Mouse (Mus musculus): ENCODE measurements around the gene Jsrp1.

DNA sequence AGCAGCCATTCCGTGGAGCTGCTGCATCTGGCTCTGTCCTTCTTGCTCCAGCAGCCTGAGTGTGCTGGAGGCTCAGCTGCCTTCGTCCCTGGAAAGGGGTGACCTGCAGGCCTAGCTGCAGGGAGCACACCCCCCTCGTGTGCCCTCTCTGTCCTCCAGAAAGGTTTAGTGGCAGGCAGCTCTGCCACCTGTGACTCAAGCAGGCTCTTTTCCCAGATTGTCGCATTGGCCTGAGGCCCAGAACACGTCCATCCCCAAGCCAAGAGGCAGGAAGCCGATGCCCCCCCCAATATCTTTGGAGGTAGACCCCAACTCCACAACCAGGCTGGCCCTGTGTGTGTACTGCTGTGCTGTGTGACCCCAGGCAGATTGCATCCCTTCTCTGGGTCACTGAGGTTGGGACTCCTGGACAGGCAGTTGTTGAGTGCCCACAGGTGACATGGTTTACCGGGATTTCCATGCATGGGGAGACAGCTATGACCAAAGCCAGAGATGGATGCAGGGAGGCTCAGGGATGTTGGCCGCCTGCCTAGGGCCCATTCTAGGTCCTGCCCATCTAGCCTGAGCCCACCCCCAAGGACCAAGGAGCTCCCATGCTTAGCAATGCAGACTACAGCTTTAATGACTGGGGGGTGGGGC, 31.9 kb upstream of the Jsrp1 start:
- no peak for TF ChIP-seq CTCF (conservative IDR thresholded peaks at IDR 0.05; ENCODE audit: low read length)
- no peak for TF ChIP-seq NANOG (IDR thresholded peaks at IDR 0.05; ENCODE audit: borderline replicate concordance, low read length)
- TF ChIP-seq POU5F1 (IDR thresholded peaks at IDR 0.05; ENCODE audit: borderline replicate concordance, low read length), result no peak

All from E14TG2a.4 (cell line).